Mouse (Mus musculus) midbrain, embryonic 12.5 days (tissue): ENCODE results near the gene Grin2b. TPM values are rescaled to one million over a fixed set of nuclear protein-coding genes. Genes with fewer than 3 reads are reported as not detected.

Experiments used
- ATAC-seq: fragments of 200-750 bp; cut with Nextera tagmentation; 2 replicates; pipeline ENCODE4 v1.8.0; 2017; ENCODE audit warnings: low read depth, moderate TSS enrichment, moderate library complexity; ENCODE audit not compliant: low FRiP score
- H3K27ac ChIP-seq: fragments of 300-500 bp; sonication (generic); replicated peaks from 2 replicates; pipeline ENCODE4 v1.5.1; 2016; ENCODE audit warnings: mild to moderate bottlenecking
- H3K27me3 ChIP-seq: fragments of 300-500 bp; sonication (generic); 2 replicates; pipeline ENCODE4 v1.6.1; 2016; ENCODE audit warnings: mild to moderate bottlenecking
- H3K36me3 ChIP-seq: fragments of 300-500 bp; sonication (generic); 2 replicates; pipeline ENCODE4 v1.6.1; 2016
- H3K4me1 ChIP-seq: fragments of 300-500 bp; sonication (generic); 2 replicates; pipeline ENCODE4 v1.6.1; 2016
- H3K4me2 ChIP-seq: fragments of 300-500 bp; sonication (generic); replicated peaks from 2 replicates; pipeline ENCODE4 v1.6.1; 2016; ENCODE audit warnings: mild to moderate bottlenecking, moderate library complexity
- H3K4me3 ChIP-seq: fragments of 300-500 bp; sonication (generic); 2 replicates; pipeline ENCODE4 v1.5.1; 2016; ENCODE audit warnings: mild to moderate bottlenecking
- H3K9ac ChIP-seq: fragments of 300-500 bp; sonication (generic); replicated peaks from 2 replicates; pipeline ENCODE4 v1.6.1; 2016; ENCODE audit warnings: mild to moderate bottlenecking, moderate library complexity
- H3K9me3 ChIP-seq: fragments of 300-500 bp; sonication (generic); 2 replicates; pipeline ENCODE4 v1.6.1; 2016; ENCODE audit warnings: mild to moderate bottlenecking
- WGBS: fragments of 180-500 bp; shearing (Covaris S2); methylation state at CpG from one replicate; pipeline ENCODE4 v1.1.7; 2016; 5-methylcytosine and 5-hydroxymethylcytosine counted together
- polyA plus RNA-seq: library from polyadenylated mRNA; unstranded; fragments of >200 nt; fragmentation: Nextera tagmentation; extraction: Ambion mirVana; gene quantifications from 2 replicates; pipeline ENCODE4 v1.2.1, GENCODE M21; 2016

The Grin2b gene
- polyA plus RNA-seq, 1 experiment from 2014 or later: 10.7 TPM

- no peak overlapping the region for H3K4me3 ChIP-seq
- H3K36me3 ChIP-seq: no peaks in the 10 kb centered on the region
- ATAC-seq: no peak
- H3K9ac ChIP-seq: no peak overlapping the region
- WGBS: 36% methylated on average over 1 of the region's 1 CpGs
- H3K4me2 ChIP-seq: no peak overlapping the region
- no peaks in the 10 kb centered on the region for H3K9me3 ChIP-seq
- H3K27me3 ChIP-seq: no peaks in the 10 kb centered on the region
- H3K4me1 ChIP-seq: no peaks in the 10 kb centered on the region
- no peak overlapping the region for H3K27ac ChIP-seq
These were observed 77.0 kb downstream of the Grin2b start for GRCm38 (mm10) chr6:136096269-136096668.

- Histone ChIP-seq H3K9ac (no peak overlapping the region), H3K9me3 (no peaks in the 10 kb centered on the region), H3K4me1 (peaks cover 4% of the 10 kb centered on the region; the same call in 1 of the 2 replicates), H3K27ac (no peak overlapping the region), H3K4me3 (no peak overlapping the region), H3K4me2 (no peak overlapping the region), H3K36me3 (no peaks in the 10 kb centered on the region), H3K27me3 (no peaks in the 10 kb centered on the region)
- WGBS: 78% methylated on average over 17 of the region's 17 CpGs
- no peak for ATAC-seq
These were observed 93.1 kb downstream of the Grin2b start for GRCm38 (mm10) chr6:136079991-136080734.

DNA sequence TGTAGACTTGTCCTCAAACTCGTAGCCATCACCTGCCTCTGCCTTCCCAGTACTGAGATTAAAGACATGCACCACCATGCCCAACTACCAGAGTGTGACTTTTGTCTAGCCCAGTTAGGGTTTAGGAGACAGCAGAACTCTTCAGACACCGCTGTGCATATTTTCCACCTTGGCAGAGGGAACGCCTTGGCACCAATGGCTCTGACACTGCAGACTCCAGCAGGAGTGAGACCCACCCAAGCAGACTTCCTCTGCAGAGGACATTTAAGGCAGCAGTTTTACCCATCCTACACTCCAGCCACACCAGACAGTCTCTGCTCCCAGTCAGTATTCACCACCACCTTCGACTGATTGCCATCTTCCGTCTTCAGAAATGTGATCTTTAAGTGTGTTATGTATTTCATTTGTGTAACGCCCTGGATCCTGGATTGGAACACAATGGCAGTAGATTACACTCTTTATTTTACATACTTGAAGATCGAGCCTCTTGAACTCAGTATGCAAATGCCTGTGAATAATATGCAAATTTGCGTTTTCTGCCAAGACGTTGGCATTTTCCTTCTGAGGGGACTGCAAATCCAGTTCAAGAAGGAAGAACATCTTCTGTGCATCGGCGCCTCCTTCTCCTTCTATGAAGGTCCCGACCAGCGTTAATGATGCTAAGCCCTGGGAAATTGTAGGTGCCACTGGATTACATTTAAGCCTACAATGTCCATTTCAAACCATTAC is 100.8 kb downstream of the Grin2b start:
- 88% methylated on average over 13 of the region's 13 CpGs for WGBS

GRCm38 (mm10) chr6:136070101-136070500 is 103.2 kb downstream of the Grin2b start:
- no peaks in the 10 kb centered on the region for H3K9me3 ChIP-seq
- H3K4me1 ChIP-seq: no peaks in the 10 kb centered on the region
- no peak overlapping the region for H3K4me3 ChIP-seq
- H3K27ac ChIP-seq: no peak overlapping the region
- no peak overlapping the region for H3K9ac ChIP-seq
- 89% methylated on average over 7 of the region's 7 CpGs for WGBS
- H3K4me2 ChIP-seq: no peak overlapping the region
- no peaks in the 10 kb centered on the region for H3K36me3 ChIP-seq
- ATAC-seq: no peak
- H3K27me3 ChIP-seq: no peaks in the 10 kb centered on the region

More for the DNA sequence above, 100.8 kb downstream of the Grin2b start:
- H3K4me3 ChIP-seq: no peak overlapping the region
- H3K4me2 ChIP-seq: no peak overlapping the region
- no peaks in the 10 kb centered on the region for H3K36me3 ChIP-seq
- no peak overlapping the region for H3K9ac ChIP-seq
- no peaks in the 10 kb centered on the region for H3K27me3 ChIP-seq
- no peaks in the 10 kb centered on the region for H3K9me3 ChIP-seq
- H3K4me1 ChIP-seq: no peaks in the 10 kb centered on the region
- ATAC-seq: no peak
- no peak overlapping the region for H3K27ac ChIP-seq

GRCm38 (mm10) chr6:136053346-136053745 is 120.0 kb downstream of the Grin2b start:
- no peak overlapping the region for H3K27ac ChIP-seq
- H3K36me3 ChIP-seq: no peaks in the 10 kb centered on the region
- no peak overlapping the region for H3K9ac ChIP-seq
- H3K4me3 ChIP-seq: no peak overlapping the region
- ATAC-seq: no peak
- no peaks in the 10 kb centered on the region for H3K4me1 ChIP-seq
- WGBS: 56% methylated on average over 1 of the region's 1 CpGs
- H3K9me3 ChIP-seq: no peaks in the 10 kb centered on the region
- no peaks in the 10 kb centered on the region for H3K27me3 ChIP-seq
- H3K4me2 ChIP-seq: no peak overlapping the region

GRCm38 (mm10) chr6:136050346-136050745 is 123.0 kb downstream of the Grin2b start:
- no peak overlapping the region for H3K4me3 ChIP-seq
- no peaks in the 10 kb centered on the region for H3K9me3 ChIP-seq
- no peak overlapping the region for H3K9ac ChIP-seq
- no peak overlapping the region for H3K27ac ChIP-seq
- no peak for ATAC-seq
- no peaks in the 10 kb centered on the region for H3K4me1 ChIP-seq
- H3K27me3 ChIP-seq: no peaks in the 10 kb centered on the region
- H3K36me3 ChIP-seq: no peaks in the 10 kb centered on the region
- no peak overlapping the region for H3K4me2 ChIP-seq
- 79% methylated on average over 4 of the region's 4 CpGs for WGBS

GRCm38 (mm10) chr6:136048084-136048483 is 125.2 kb downstream of the Grin2b start:
- Histone ChIP-seq H3K9ac (no peak overlapping the region), H3K9me3 (no peaks in the 10 kb centered on the region), H3K36me3 (no peaks in the 10 kb centered on the region), H3K4me1 (no peaks in the 10 kb centered on the region), H3K4me2 (no peak overlapping the region), H3K27ac (no peak overlapping the region), H3K4me3 (no peak overlapping the region), H3K27me3 (no peaks in the 10 kb centered on the region)
- no peak for ATAC-seq
- 78% methylated on average over 2 of the region's 2 CpGs for WGBS

DNA sequence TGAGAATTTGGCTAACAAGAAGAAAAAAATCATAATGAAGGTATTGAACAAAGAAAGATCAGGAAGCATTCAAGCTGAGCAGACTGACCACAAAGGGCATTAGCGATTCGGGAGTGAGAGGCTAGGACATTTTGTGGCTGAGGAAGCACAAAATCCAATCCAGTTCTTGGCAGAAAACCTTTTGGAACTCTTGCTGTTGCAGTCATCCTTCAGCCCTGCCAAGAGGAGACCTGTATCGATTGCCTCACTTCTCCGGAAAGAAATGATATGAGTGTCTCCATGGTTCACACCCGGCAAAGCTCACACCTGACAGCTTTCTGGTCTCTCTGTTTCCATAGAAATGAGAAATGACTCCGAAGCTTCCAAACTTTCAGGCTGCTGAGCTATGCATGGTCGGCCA is 127.2 kb downstream of the Grin2b start:
- H3K9me3 ChIP-seq: no peaks in the 10 kb centered on the region
- 58% methylated on average over 7 of the region's 7 CpGs for WGBS
- no peaks in the 10 kb centered on the region for H3K4me1 ChIP-seq
- H3K4me3 ChIP-seq: no peak overlapping the region
- H3K36me3 ChIP-seq: no peaks in the 10 kb centered on the region
- no peak for ATAC-seq
- H3K4me2 ChIP-seq: no peak overlapping the region
- no peak overlapping the region for H3K9ac ChIP-seq
- H3K27me3 ChIP-seq: no peaks in the 10 kb centered on the region
- no peak overlapping the region for H3K27ac ChIP-seq

DNA sequence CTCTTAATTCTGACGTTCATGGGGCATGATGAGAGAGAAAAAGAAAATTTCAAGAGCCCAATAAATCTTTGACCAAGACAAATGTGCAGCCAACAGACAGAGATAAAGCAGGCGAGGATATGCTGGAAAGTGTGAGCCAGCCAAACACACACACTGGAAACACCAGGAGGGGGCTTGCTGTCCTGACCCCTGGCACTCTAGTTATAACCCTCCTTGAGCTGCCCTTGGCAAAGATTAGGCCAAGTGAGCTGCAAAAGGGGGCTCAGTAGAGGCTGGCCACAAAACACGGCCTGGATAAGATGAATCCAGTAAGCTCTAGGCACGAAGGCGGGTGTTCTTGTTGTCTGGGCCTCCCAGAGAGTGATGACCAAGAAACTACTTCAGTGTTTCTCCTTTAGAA is 128.8 kb downstream of the Grin2b start:
- no peaks in the 10 kb centered on the region for H3K36me3 ChIP-seq
- no peak overlapping the region for H3K9ac ChIP-seq
- H3K4me3 ChIP-seq: no peak overlapping the region
- no peaks in the 10 kb centered on the region for H3K27me3 ChIP-seq
- H3K4me1 ChIP-seq: no peaks in the 10 kb centered on the region
- no peak overlapping the region for H3K4me2 ChIP-seq
- no peak for ATAC-seq
- no peak overlapping the region for H3K27ac ChIP-seq
- 81% methylated on average over 5 of the region's 5 CpGs for WGBS
- no peaks in the 10 kb centered on the region for H3K9me3 ChIP-seq

DNA sequence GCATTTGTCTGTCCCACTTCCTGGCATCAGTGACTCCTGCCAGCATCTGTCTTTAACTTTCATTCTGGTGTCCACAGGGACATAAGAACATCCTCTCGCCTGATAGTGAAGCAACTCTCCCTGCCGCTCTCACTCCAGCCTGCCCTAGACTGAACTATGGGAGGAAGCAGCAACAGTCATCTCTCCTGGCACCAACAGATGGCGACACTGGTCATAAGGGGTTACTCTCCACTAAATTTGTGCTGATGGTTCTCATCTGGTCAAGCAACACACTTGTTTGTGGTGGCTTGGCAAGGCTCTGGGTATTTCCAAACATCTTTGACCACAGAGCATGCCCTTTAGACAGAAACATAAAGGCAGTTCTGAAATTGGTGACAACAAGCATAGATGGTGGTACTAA is 130.9 kb downstream of the Grin2b start:
- Histone ChIP-seq H3K4me2 (no peak overlapping the region), H3K4me1 (no peaks in the 10 kb centered on the region), H3K27ac (no peak overlapping the region), H3K4me3 (no peak overlapping the region), H3K27me3 (no peaks in the 10 kb centered on the region), H3K9ac (no peak overlapping the region), H3K9me3 (no peaks in the 10 kb centered on the region), H3K36me3 (no peaks in the 10 kb centered on the region)
- ATAC-seq: no peak
- 76% methylated on average over 3 of the region's 3 CpGs for whole genome bisulfite sequencing

DNA sequence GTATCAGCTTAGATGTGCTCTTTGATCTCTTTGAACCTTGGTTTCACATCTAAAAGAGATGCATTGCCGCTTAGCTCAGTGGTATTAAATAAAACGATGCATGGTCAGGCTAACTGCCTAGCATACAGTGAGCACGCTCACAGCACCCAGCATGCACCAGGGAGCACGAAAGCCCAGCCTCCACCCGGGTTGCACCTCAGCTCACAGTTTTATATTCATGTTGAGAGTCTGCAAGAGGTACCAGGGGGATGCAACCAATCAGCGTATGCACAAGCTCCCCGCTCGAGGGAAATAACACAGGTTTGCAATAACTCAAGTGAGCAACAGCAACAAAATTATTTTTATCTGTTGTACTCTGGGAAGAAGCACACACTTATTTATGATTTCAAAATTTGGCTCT is 131.5 kb downstream of the Grin2b start:
- Histone ChIP-seq H3K4me3 (no peak overlapping the region), H3K27ac (no peak overlapping the region), H3K27me3 (no peaks in the 10 kb centered on the region), H3K9ac (no peak overlapping the region), H3K9me3 (no peaks in the 10 kb centered on the region), H3K36me3 (no peaks in the 10 kb centered on the region), H3K4me1 (no peaks in the 10 kb centered on the region), H3K4me2 (no peak overlapping the region)
- no peak for ATAC-seq
- 92% methylated on average over 8 of the region's 8 CpGs for WGBS

DNA sequence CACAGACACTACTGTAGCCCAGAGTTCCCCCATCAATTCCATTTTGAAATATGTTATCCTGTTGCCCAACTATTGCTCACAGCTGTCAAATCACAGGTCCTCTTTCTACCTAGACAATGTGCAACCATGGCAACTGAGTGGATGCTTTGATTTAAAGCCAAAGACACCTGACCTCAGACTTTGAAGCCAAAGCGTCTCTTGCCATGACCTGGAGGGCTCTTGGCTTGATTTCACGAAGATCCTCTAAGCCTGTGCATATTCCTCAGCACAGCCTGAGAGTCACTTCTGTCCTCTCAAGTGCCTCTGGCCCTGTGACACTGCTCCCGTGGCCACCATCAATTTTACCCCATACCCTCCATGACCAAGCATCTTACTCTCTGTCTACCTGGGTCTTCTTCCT is 132.4 kb downstream of the Grin2b start:
- ATAC-seq: no peak
- Histone ChIP-seq H3K4me2 (no peak overlapping the region), H3K27ac (no peak overlapping the region), H3K36me3 (no peaks in the 10 kb centered on the region), H3K9ac (no peak overlapping the region), H3K4me3 (no peak overlapping the region), H3K27me3 (no peaks in the 10 kb centered on the region), H3K4me1 (no peaks in the 10 kb centered on the region), H3K9me3 (no peaks in the 10 kb centered on the region)
- WGBS: 79% methylated on average over 3 of the region's 3 CpGs
